Mouse (Mus musculus): ENCODE measurements around the gene Gatad2a.
A peak's percentile ranks its signal among the peaks of the same experiment; 100 is the strongest.

The Gatad2a gene

DNA sequence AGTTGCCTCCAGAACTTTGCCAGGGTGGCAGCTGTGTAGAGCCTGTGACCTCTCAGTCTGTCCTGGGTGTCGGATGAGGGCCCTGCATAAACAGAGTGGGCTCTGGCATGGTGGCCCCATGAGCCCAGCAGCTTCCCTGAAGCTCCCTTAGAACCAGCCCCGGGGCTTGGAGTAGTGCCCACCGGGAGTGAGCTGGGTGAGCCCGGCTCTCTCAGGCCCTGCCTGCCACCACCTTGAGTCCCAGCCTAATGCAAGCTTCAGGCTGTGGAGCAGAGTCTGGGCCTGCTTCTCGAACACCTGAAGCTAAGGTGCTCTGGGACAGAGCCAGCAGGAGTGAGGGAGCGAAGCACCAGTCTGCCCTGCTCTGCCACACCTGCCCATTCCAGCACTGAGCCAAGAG lies 125.3 kb downstream of the Gatad2a start:
- DNase-seq, result peak in 1 of 2 experiments; percentile 48

DNA sequence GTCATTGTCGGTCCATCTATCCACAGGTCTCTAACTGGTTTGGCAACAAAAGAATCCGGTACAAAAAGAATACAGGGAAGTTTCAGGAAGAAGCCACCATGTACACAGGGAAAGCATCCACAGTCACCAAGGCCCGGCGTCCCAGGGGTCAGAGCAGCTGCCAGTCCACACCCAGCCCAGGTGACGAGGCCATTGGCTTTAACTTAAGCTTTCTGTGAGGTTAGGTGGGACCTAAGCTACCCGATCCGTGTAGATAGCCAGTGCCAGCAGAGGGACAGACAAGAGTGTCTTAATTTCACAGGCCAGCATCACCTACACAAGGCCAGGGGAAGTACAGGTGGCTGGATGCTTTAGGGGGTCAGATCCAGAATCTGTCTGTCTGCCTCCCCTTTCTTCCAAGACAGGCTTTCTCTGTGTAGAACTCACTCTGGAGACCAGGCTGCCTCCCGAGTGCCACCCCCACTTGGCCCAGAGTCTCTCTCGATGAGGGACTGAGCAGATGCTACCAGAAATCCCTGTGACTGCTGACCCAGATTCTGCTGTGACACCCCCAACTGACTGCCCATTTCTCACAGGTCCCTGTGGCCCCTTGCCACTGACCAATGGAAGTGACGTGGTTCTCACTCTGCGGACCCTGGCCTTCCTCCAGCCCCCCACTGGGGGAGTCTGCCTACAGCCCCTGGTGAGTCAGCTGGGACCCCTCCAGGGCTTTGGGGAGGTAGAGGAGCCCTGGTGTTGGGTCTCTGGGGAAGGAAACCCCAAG lies 126.0 kb downstream of the Gatad2a start:
- DNase-seq, result peak; percentile 66 to 74

DNA sequence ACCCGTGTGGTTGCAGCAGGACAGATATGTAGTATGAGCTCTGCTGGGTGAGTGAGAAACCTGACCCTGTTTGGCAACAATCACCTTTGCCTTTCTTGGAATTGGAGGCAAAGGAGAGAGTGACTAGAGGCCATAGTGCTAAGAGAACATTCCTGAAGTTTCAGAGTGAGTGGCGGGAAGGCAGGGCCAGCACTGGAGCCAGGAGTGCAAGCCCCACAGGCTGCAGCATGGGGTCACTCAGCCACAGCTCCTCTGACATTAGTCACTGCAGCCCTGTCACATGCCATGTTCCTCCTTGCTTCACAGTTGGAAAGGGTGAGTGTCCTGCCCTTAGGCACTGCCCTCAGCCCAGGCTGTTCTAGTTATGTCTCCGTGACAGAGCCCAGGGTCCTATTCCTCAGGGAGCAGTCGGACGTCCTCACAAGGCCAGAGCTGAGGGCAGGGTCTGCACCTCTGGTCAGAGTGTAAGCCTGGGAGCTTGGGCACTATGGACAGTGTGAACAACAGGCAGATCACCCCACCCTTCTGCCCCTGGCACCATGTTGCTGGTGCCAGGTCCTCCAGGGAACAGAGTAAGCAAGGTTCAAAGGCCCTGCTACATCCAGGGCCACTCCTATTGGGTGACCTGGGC lies 128.4 kb downstream of the Gatad2a start:
- DNase-seq, result peak in 1 of 2 experiments; percentile 5

DNA sequence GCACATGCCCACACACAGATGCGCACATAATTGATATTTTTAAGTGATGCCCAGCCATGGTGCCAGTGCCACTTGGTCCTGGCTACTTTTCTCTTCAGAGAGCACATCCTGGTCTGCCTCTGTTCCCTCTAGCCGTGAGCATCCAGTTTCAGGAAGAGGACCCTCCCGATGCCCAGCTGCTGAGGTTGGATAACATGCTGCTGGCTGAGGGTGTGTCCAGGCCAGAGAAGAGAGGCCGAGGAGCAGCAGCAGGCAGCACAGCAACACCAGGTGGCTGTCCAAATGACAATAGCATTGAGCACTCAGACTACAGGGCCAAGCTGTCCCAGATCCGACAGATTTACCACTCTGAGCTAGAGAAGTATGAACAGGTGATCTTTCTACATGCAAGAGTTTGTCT lies 132.0 kb downstream of the Gatad2a start:
- DNase-seq, result no peak

DNA sequence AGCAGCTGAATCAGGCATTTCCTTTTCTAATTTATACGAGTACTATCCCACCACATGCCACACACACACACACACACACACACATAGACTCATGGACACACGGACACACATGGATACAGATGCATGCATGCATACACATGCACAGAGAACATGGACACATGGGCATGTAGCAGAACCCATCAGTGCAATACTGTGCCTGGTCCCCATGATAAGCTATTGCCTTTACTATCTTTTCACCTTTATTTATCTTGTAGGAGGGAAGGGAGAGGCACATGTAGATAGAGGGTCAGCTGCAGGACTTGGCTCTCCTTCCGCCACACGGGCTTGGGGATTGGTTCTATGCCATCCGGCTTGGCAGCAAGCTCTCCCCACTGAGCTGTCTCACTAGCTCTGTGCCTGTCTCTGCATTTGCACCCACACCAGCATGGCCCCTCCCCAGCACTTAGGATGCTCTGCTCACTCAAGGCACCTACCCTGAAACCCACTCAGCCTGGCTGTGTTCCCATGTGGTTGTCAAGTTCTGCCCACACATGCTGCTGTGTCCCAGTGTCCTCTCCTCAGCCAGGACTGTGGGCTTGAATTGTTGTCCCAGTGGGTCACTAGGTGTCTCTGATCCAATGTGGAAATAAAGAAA lies 132.7 kb downstream of the Gatad2a start:
- DNase-seq, result peak; percentile 53 to 65

DNA sequence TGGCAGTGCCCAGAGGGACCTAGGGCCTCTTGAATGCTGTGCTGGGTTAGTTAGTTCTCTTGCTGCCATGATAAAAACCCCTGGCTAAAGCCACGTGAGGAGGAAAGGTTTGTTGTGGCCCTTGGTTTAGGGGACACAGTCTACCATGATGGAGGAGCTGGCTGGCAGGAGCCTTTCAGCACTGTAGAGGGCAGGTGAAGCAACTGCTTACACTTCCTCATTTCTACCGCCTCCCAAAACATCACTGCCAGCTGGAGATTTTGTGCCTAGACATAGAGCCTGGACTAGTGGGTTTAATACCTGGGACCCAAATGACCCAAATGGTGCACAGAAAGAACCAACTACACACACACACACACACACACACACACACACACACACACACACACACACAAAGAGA lies 134.9 kb downstream of the Gatad2a start:
- no peak for DNase-seq

DNA sequence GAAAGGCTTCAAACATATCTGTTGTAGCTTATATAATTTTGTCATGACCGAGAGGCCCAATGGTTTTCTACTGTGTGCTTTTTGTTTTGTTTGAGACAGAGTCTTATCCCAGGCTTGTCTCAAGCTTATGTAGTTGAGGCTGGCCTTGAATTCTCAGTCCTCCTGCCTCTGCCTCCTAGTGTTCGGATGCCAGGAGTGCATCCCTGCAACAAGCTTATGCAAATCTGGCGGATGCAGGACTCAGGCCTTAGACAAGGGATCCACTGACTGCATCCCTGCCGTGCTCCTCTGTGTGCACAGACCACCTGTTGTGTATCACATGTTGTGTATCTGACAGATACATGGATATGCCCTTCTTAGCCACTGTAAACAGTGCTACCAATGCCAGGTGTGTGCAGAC lies 135.4 kb downstream of the Gatad2a start:
- DNase-seq, result no peak

Data from cerebellum, postnatal 25 days (tissue).